Mouse (Mus musculus) stomach, embryonic 16.5 days (tissue): ENCODE data around the gene Fras1. TPM values are rescaled to one million over a fixed set of nuclear protein-coding genes. Genes with fewer than 3 reads are reported as not detected.

Source experiments
- ATAC-seq: fragments of 200-750 bp; cut with Nextera tagmentation; 2 replicates; pipeline ENCODE4 v1.8.0; 2017; ENCODE audit warnings: moderate number of reproducible peaks, moderate TSS enrichment; ENCODE audit not compliant: insufficient read depth, low FRiP score
- H3K27ac ChIP-seq: fragments of 300-500 bp; sonication (generic); 2 replicates; pipeline ENCODE4 v1.5.1; 2014; ENCODE audit warnings: low read length
- H3K27me3 ChIP-seq: fragments of 300-500 bp; sonication (generic); 2 replicates; pipeline ENCODE4 v1.6.1; 2014; ENCODE audit warnings: low read length, control low read depth, mixed read lengths; ENCODE audit not compliant: control insufficient read depth, insufficient read depth
- H3K36me3 ChIP-seq: fragments of 300-500 bp; sonication (generic); 2 replicates; pipeline ENCODE4 v1.6.1; 2014; ENCODE audit warnings: low read length; ENCODE audit not compliant: control insufficient read depth, insufficient read depth
- H3K4me1 ChIP-seq: fragments of 300-500 bp; sonication (generic); 2 replicates; pipeline ENCODE4 v1.6.1; 2014; ENCODE audit warnings: low read length, control low read depth, mixed read lengths; ENCODE audit not compliant: control insufficient read depth, insufficient read depth
- H3K4me2 ChIP-seq: fragments of 300-500 bp; sonication (generic); 2 replicates; pipeline ENCODE4 v1.6.1; 2014; ENCODE audit warnings: low read depth, low read length, mixed read lengths
- H3K4me3 ChIP-seq: fragments of 300-500 bp; sonication (generic); replicated peaks from 2 replicates; pipeline ENCODE4 v1.5.1; 2014; ENCODE audit warnings: mild to moderate bottlenecking, low read length
- H3K9ac ChIP-seq: fragments of 300-500 bp; sonication (generic); 2 replicates; pipeline ENCODE4 v1.6.1; 2014; ENCODE audit warnings: low read length
- H3K9me3 ChIP-seq: fragments of 300-500 bp; sonication (generic); replicated peaks from 2 replicates; pipeline ENCODE4 v1.6.1; 2016; ENCODE audit warnings: low read length, control low read depth; ENCODE audit not compliant: control insufficient read depth
- WGBS: fragments of 180-500 bp; shearing (Covaris S2); extraction: QIAGEN DNeasy Blood & Tissue Kit; methylation state at CpG from one replicate; pipeline ENCODE4 v1.1.7; 2014; 5-methylcytosine and 5-hydroxymethylcytosine counted together
- polyA plus RNA-seq: library from polyadenylated mRNA; unstranded; fragments of >200 nt; fragmentation: Nextera tagmentation; extraction: Ambion mirVana; gene quantifications from 2 replicates; pipeline ENCODE4 v1.2.1, GENCODE M21; 2015

The Fras1 gene
- polyA plus RNA-seq, 1 experiment from 2014 or later = 18.3 TPM

DNA sequence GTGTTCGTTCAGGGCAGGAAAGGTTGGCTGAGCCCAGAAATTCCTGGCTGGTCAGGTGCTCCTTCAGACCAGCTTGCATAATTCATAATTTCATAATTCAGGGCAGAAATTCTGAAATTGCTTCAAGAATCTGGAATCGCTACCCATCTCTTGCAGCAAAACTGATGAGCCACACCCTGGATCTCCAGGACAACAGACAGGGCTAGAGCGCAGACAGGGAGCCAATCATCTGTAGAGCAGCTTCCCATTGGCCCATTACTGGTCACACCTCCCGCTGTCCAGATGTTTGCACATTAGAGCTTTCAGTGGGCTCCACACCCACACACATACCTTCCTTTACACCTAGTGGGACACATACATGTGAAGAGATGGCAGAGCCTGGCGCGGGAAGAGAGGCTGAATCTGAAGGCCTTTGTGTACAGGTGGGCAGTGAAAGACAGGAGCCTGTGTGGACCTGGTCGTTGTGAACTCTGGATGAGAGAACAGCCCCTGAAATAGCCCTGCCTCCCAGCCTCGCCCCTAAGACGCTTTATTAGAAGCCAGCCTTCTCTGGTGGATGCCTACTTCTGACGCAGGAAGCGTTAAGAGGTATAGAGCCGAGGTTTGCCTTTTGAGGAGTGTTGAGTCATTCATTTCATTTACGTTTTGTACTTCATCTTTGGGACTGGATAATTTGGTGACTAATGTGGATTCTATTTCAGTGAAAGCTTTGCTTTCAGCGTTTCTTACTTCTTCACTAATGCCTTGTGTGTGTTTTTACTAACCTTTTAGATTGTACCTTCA, 409.9 kb downstream of the Fras1 start:
- H3K36me3 ChIP-seq = no peaks in the 10 kb centered on the region; the same call in 1 of the 2 replicates
- WGBS = 75% methylated on average over 14 of the region's 14 CpGs
- H3K4me3 ChIP-seq = no peak overlapping the region
- H3K4me2 ChIP-seq = no peak overlapping the region
- no peaks in the 10 kb centered on the region for H3K27me3 ChIP-seq
- no peak for ATAC-seq
- no peak overlapping the region for H3K9ac ChIP-seq
- H3K9me3 ChIP-seq = no peaks in the 10 kb centered on the region
- no peaks in the 10 kb centered on the region for H3K4me1 ChIP-seq
- no peak overlapping the region for H3K27ac ChIP-seq

DNA sequence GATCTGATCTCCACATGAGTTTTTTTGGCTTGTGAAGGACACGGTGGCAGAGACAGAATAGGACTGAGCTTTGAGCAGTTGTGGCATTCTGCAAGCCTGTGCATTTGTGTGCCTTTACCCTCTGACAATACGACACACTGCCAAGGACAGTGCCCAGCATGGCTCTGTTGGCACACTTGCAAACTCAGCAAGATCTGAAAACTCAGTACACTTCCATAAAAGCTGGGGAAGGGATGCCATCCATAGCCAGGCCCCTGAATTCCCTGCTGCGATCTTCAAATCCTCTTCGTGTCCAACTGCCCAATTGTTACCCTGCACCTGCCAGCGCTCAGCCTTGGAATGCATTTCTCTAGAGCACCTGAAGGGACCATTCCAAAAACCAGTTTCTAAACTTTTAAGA, 411.3 kb downstream of the Fras1 start:
- H3K4me1 ChIP-seq = no peaks in the 10 kb centered on the region
- no peak overlapping the region for H3K4me2 ChIP-seq
- WGBS = 91% methylated on average over 5 of the region's 5 CpGs
- H3K36me3 ChIP-seq = no peaks in the 10 kb centered on the region
- H3K4me3 ChIP-seq = no peak overlapping the region
- H3K27me3 ChIP-seq = no peaks in the 10 kb centered on the region
- no peak overlapping the region for H3K9ac ChIP-seq
- H3K27ac ChIP-seq = no peak overlapping the region
- ATAC-seq = no peak
- H3K9me3 ChIP-seq = no peaks in the 10 kb centered on the region

DNA sequence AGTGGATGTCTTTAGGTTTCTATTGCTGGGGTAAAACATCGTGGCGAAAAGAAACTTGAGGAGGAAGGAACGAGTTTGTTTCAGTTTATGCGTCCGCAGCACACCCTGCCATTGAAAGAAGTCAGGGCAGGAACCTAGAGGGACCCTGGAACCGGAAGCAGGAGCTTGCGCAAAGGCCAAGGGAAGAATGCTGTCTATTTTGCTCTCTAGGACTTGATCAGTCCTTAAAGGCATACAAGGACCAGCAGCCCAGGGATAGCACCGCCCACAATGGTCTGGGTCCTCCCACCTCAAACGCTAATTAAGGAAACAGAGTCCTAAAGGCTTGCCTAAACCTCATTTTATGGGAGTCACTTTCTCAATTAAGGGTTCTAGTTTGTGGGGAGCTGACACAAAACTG, 418.7 kb downstream of the Fras1 start:
- 56% methylated on average over 9 of the region's 9 CpGs for WGBS
- Histone ChIP-seq H3K4me3 (0 out of 2 replicates have a peak overlapping the region, but pooled peaks have one; percentile 59), H3K9ac (no peak overlapping the region), H3K9me3 (no peaks in the 10 kb centered on the region), H3K27me3 (no peaks in the 10 kb centered on the region), H3K4me2 (peak overlapping the region; percentile 76), H3K27ac (no peak overlapping the region), H3K36me3 (no peaks in the 10 kb centered on the region), H3K4me1 (peaks cover 5% of the 10 kb centered on the region)
- no peak for ATAC-seq

DNA sequence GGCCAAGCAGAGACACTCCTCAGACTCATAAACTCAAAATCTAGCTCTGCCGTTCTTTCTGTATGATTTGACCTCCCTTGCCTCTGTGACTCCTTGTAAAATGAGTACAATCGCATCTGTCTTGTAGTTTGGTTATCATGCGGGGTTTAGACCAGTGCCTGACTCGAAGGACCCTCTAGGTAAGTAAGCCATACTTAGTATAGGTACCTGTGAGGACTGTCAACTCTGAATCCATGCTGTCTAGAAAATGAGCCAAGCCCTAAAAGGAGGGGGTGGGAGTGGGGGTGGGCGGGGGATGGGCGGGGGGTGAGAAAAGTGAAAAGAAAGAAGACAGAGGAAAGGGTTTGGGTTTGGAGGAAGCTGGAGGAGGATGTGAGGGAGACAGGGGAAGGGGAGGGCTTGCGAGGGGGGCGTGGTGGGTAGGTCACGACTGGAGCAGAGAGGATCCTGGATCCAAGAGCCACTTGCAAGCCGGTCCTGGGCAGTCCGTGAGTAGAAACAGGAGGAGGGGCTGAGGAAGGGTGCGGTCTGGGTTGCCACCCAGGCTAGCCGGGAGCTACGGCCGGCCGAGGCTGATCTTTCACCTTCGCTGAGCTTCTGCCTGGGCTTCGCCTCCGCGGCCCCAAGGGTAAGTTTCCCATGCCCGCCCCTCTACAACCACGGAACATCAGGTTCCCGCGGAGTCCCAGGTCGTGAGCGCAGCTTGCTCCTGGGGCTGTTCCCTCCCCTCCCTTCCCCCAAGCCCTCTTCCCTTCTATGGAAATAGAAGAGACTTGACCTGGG, 419.4 kb downstream of the Fras1 start, which contains the start of gene Anxa3:
Gene Anxa3, plus strand, starts transcription at position 404 of the 783 bp plus-strand sequence.
- H3K4me1 ChIP-seq = peaks cover 5% of the 10 kb centered on the region
- no peaks in the 10 kb centered on the region for H3K27me3 ChIP-seq
- H3K4me3 ChIP-seq = peak within 1 kb of the TSS; percentile 59
- peak within 1 kb of the TSS; percentile 72 for H3K27ac ChIP-seq
- H3K36me3 ChIP-seq = no peaks in the 10 kb centered on the region
- WGBS = 9% methylated on average over 26 of the region's 26 CpGs
- peak within 1 kb of the TSS; percentile 76 for H3K4me2 ChIP-seq
- peak; percentile 90 for ATAC-seq
- H3K9ac ChIP-seq = peak within 1 kb of the TSS; percentile 70
- no peaks in the 10 kb centered on the region for H3K9me3 ChIP-seq

DNA sequence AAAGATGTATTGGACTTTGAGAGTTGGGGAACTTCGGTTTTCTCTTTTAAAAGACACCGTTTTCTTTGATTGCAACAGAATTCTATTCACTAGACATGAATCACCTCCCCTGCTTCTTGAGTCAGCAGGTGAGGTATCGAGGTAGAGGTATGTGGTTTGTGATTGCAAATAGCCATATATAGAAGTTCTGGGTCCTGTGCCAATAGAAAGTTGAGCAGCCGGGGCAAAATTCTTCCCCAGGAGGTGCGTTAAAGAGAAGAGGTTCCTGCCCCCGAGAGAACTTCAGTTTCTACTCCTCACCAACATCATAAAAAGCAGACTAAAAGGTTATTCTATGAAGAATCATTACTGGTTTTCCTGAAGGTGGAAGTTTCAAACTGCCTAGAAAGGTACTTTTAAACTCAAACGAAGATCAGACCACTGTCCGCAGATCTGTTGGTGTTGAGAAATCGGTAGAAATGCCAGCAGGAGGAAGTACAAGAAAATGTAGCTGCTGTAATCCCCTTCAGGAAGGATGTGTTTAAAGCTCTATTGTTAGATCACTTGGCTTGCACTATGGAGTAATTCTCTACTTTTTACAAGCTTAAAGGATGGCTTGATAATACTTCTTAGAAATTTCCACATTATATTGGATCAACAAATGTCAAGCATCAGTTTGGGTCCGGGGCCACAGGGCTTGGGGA, 420.3 kb downstream of the Fras1 start:
- WGBS = 27% methylated on average over 10 of the region's 10 CpGs
- Histone ChIP-seq H3K9ac (peak overlapping the region; percentile 70; the same call in 1 of the 2 replicates), H3K27me3 (no peaks in the 10 kb centered on the region), H3K4me3 (peak overlapping the region; percentile 59), H3K4me2 (peak overlapping the region; percentile 76), H3K36me3 (no peaks in the 10 kb centered on the region), H3K9me3 (no peaks in the 10 kb centered on the region), H3K27ac (peak overlapping the region; percentile 72), H3K4me1 (peaks cover 5% of the 10 kb centered on the region)
- no peak for ATAC-seq

DNA sequence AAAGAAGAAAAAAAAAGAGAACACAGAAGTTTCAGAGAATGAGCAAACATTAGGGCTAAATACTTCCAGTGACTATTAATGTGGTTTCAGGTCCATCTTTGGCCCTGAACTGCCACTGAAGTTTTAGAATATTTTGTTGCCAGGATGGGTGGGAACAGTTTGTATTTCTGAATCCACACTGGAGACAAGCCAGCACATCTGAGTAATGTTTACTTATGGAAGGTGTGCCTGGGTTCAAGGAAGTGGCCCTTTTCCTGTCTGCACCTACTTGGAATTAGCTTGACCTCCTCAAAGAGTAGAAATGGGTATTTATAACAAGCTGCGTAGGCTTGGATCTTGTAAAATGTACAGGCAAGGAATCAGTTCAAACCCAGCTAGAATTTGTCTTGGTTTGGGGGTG, 422.0 kb downstream of the Fras1 start:
- Histone ChIP-seq H3K9ac (no peak overlapping the region), H3K9me3 (no peaks in the 10 kb centered on the region), H3K36me3 (no peaks in the 10 kb centered on the region), H3K27ac (no peak overlapping the region), H3K4me1 (peaks cover 5% of the 10 kb centered on the region), H3K27me3 (no peaks in the 10 kb centered on the region), H3K4me2 (no peak overlapping the region), H3K4me3 (no peak overlapping the region)
- no peak for ATAC-seq
- 81% methylated on average over 1 of the region's 1 CpGs for WGBS

DNA sequence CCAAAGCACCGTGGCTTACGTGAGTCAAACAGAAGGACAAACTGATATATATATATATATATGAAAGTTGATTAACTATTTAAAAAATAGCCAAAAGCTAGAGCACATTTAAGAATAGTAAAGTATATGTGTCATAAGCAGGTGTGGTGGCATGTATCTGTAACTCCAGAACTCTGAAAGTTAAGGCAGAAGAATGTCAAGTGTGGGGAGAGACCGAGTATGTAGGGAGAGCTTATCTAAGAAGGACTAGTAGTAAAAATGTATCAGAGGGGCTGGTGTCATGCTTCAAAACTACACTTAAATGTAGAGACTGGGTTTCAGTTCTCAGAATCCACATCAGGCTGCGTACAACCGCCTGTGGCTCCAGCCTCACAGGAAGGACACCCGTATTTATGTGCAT, 423.7 kb downstream of the Fras1 start:
- H3K36me3 ChIP-seq = no peaks in the 10 kb centered on the region
- 90% methylated on average over 6 of the region's 6 CpGs for WGBS
- H3K9me3 ChIP-seq = no peaks in the 10 kb centered on the region
- peaks cover 10% of the 10 kb centered on the region for H3K4me1 ChIP-seq
- no peak overlapping the region for H3K4me3 ChIP-seq
- ATAC-seq = no peak
- no peaks in the 10 kb centered on the region for H3K27me3 ChIP-seq
- H3K27ac ChIP-seq = no peak overlapping the region
- H3K9ac ChIP-seq = no peak overlapping the region
- H3K4me2 ChIP-seq = no peak overlapping the region

DNA sequence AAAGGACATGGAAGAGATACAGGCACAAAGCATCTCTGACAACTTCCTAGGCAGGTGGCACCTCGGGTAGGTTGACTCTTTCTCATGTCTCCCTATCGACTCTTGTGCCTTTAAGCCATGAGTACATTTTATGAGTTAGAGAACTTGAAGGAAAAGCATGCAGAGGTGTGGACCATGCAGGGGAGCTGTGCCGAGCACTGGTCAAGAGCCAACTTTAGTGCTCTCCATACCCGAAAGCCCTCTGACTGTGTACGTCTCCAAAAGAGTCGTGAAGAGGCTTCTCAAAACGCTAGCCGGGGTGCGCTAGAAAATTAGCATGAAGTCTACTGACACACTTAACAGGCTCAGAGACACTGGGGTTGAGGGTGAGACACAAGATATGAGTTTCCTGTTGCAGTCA, 425.4 kb downstream of the Fras1 start:
- Histone ChIP-seq H3K4me2 (no peak overlapping the region), H3K36me3 (no peaks in the 10 kb centered on the region), H3K4me1 (peaks cover 8% of the 10 kb centered on the region), H3K9me3 (no peaks in the 10 kb centered on the region), H3K27ac (no peak overlapping the region), H3K9ac (no peak overlapping the region), H3K4me3 (no peak overlapping the region), H3K27me3 (no peaks in the 10 kb centered on the region)
- no peak for ATAC-seq
- WGBS = 93% methylated on average over 9 of the region's 9 CpGs

DNA sequence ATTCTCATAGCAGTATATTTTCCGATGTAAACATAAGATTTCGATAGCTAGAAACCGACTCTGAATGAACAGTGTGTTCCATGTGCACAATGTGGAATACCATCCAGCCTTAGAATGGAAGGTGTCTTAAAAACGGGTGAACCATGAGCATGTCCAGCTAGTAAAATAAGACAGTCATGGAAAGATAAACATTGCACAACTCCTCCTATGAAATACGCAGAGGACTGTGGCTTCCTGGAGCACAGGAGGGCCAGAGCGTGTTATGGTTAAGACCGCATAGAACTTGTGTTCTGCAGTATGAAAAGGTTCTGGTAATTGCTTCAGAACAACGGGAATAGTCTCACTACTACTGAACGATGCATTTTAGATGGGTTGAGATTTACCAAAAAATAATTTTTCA, 426.2 kb downstream of the Fras1 start:
- Histone ChIP-seq H3K27ac (no peak overlapping the region), H3K9ac (no peak overlapping the region)
- WGBS = 77% methylated on average over 9 of the region's 9 CpGs

More for the DNA sequence above, 426.2 kb downstream of the Fras1 start:
- H3K9me3 ChIP-seq = no peaks in the 10 kb centered on the region
- H3K4me1 ChIP-seq = peaks cover 8% of the 10 kb centered on the region
- H3K4me3 ChIP-seq = no peak overlapping the region
- no peak overlapping the region for H3K4me2 ChIP-seq
- no peaks in the 10 kb centered on the region for H3K27me3 ChIP-seq
- H3K36me3 ChIP-seq = no peaks in the 10 kb centered on the region
- ATAC-seq = no peak
